Mouse (Mus musculus) spleen, adult 2 months (tissue): Measurements from ENCODE around the gene Gm28038. TPM values are rescaled to one million over a fixed set of nuclear protein-coding genes. Genes with fewer than 3 reads are reported as not detected.

Experiments used
- DNase-seq, 2 experiments: peaks; one replicate each; pipeline versions ENCODE4 v3.0.0 to v3.0.0-alpha.2; 2012 to 2021; ENCODE audit warnings: low spot score in 2 of 2, low read depth in 1 of 2
- H3K27ac ChIP-seq: fragments of 200-500 bp; 2 replicates; pipeline ENCODE4 v1.5.1; 2012; ENCODE audit warnings: low read length, inconsistent platforms; ENCODE audit not compliant: insufficient read depth
- H3K27me3 ChIP-seq: fragments of 200-500 bp; 2 replicates; pipeline ENCODE4 v1.6.1; 2012; ENCODE audit warnings: mild to moderate bottlenecking, moderate library complexity, low read length, inconsistent platforms; ENCODE audit not compliant: control insufficient read depth, insufficient read depth
- H3K36me3 ChIP-seq: fragments of 200-500 bp; 2 replicates; pipeline ENCODE4 v1.6.1; 2012; ENCODE audit warnings: mild to moderate bottlenecking, low read length, inconsistent platforms; ENCODE audit not compliant: control insufficient read depth, insufficient read depth
- H3K4me1 ChIP-seq: fragments of 200-500 bp; 2 replicates; pipeline ENCODE4 v1.6.1; 2011; ENCODE audit warnings: inconsistent platforms; ENCODE audit not compliant: control insufficient read depth, insufficient read depth, insufficient read length
- H3K4me3 ChIP-seq: fragments of 200-500 bp; 2 replicates; pipeline ENCODE4 v1.5.1; 2011; ENCODE audit warnings: mild to moderate bottlenecking, inconsistent platforms; ENCODE audit not compliant: insufficient read depth, insufficient read length; ENCODE audit errors: extremely low read depth
- CTCF ChIP-seq: fragments of 200-500 bp; IDR thresholded peaks from 2 replicates; pipeline ENCODE4 v1.5.1; 2011; ENCODE audit warnings: mild to moderate bottlenecking, inconsistent platforms; ENCODE audit not compliant: insufficient read depth, insufficient read length, insufficient replicate concordance; ENCODE audit errors: extremely low read depth
- POLR2A ChIP-seq: fragments of 200-500 bp; IDR thresholded peaks from 2 replicates; pipeline ENCODE4 v1.6.1; 2011; ENCODE audit warnings: low read depth, low read length, inconsistent platforms
- WGBS: fragments of 180-500 bp; shearing (Covaris S2); methylation state at CpG from one replicate; pipeline ENCODE4 v1.1.7; 2018; 5-methylcytosine and 5-hydroxymethylcytosine counted together
- polyA plus RNA-seq: library from polyadenylated mRNA; depleted of rRNA; stranded (reverse); fragments of >200 nt; gene quantifications from 2 replicates; pipeline ENCODE4 v1.2.3, GENCODE M21; 2012

The Gm28038 gene
- polyA plus RNA-seq, 1 experiment = not detected

GRCm38 (mm10) chr2:30256616-30257350, 24.1 kb upstream of the Gm28038 start:
- no peak overlapping the region for H3K4me3 ChIP-seq
- H3K27ac ChIP-seq = no peak overlapping the region; the same call in 1 of the 2 replicates
- H3K36me3 ChIP-seq = peaks cover 24% of the 10 kb centered on the region
- no peak for DNase-seq
- TF ChIP-seq POLR2A = no peak
- no peak for TF ChIP-seq CTCF
- no peaks in the 10 kb centered on the region for H3K27me3 ChIP-seq
- peaks cover 40% of the 10 kb centered on the region; the same call in 1 of the 2 replicates for H3K4me1 ChIP-seq
- 87% methylated on average over 30 of the region's 30 CpGs for WGBS

GRCm38 (mm10) chr2:30257699-30258460, 23.0 kb upstream of the Gm28038 start:
- WGBS = 35% methylated on average over 7 of the region's 7 CpGs
- H3K4me1 ChIP-seq = peaks cover 29% of the 10 kb centered on the region; the same call in 1 of the 2 replicates
- no peak overlapping the region for H3K4me3 ChIP-seq
- H3K27me3 ChIP-seq = no peaks in the 10 kb centered on the region
- peaks cover 31% of the 10 kb centered on the region for H3K36me3 ChIP-seq
- peak overlapping the region; percentile 62 for H3K27ac ChIP-seq
- no peak for DNase-seq
- TF ChIP-seq POLR2A = no peak
- TF ChIP-seq CTCF = no peak

GRCm38 (mm10) chr2:30258600-30258999, 22.2 kb upstream of the Gm28038 start:
- DNase-seq = no peak
- Histone ChIP-seq H3K4me3 (no peak overlapping the region), H3K27me3 (no peaks in the 10 kb centered on the region), H3K27ac (peak overlapping the region; percentile 62), H3K4me1 (peaks cover 22% of the 10 kb centered on the region; the same call in 1 of the 2 replicates), H3K36me3 (peaks cover 37% of the 10 kb centered on the region)
- TF ChIP-seq POLR2A (no peak), CTCF (no peak)
- WGBS = 60% methylated on average over 4 of the region's 4 CpGs

GRCm38 (mm10) chr2:30259131-30260064, 21.4 kb upstream of the Gm28038 start:
- peaks cover 17% of the 10 kb centered on the region; the same call in 1 of the 2 replicates for H3K4me1 ChIP-seq
- H3K4me3 ChIP-seq = no peak overlapping the region
- 87% methylated on average over 15 of the region's 15 CpGs for WGBS
- no peak for DNase-seq
- no peak for TF ChIP-seq CTCF
- TF ChIP-seq POLR2A = no peak
- H3K36me3 ChIP-seq = peaks cover 43% of the 10 kb centered on the region
- no peaks in the 10 kb centered on the region for H3K27me3 ChIP-seq
- peak overlapping the region; percentile 62 for H3K27ac ChIP-seq

GRCm38 (mm10) chr2:30261064-30261736, 19.6 kb upstream of the Gm28038 start:
- no peak for DNase-seq
- no peaks in the 10 kb centered on the region for H3K27me3 ChIP-seq
- no peak overlapping the region for H3K4me3 ChIP-seq
- 82% methylated on average over 4 of the region's 4 CpGs for WGBS
- H3K36me3 ChIP-seq = peaks cover 31% of the 10 kb centered on the region
- peaks cover 17% of the 10 kb centered on the region; the same call in 1 of the 2 replicates for H3K4me1 ChIP-seq
- no peak overlapping the region for H3K27ac ChIP-seq
- TF ChIP-seq CTCF (no peak), POLR2A (no peak)
